ENCODE assay signal across 8 mouse cellular contexts in genomic region chr3:75164838-75165496, GRCm38 (mm10). TPM values are rescaled to one million over a fixed set of nuclear protein-coding genes. Genes with fewer than 3 reads are reported as not detected.
A peak's percentile ranks its signal among the peaks of the same experiment; 100 is the strongest.
DNase-seq lines count a peak whose midpoint lies in the region; ATAC-seq and TF ChIP-seq lines count a peak whose summit lies in the region.

TSS of gene Zbbx (minus strand) at chr3:75165034.

- no peak for ATAC-seq in heart, embryonic 13.5 days (ENCODE audit: extremely low read depth, insufficient number of reproducible peaks, low FRiP score, low TSS enrichment)
- ATAC-seq in embryonic facial prominence, embryonic 14.5 days (ENCODE audit: low read depth) = peak; percentile 97
- peak; percentile 98 for ATAC-seq in hindbrain, postnatal 0 days
- no peak for ATAC-seq in erythroblast, adult 5-6 weeks (replicated peaks; ENCODE audit: low FRiP score, poor library complexity, severe bottlenecking)

- H3K4me3 ChIP-seq in heart, embryonic 13.5 days = peak within 1 kb of the TSS; percentile 42
- peak within 1 kb of the TSS; percentile 33 for H3K4me3 ChIP-seq in embryonic facial prominence, embryonic 14.5 days (ENCODE audit: low read depth, low read length)
- H3K4me3 ChIP-seq in hindbrain, postnatal 0 days (ENCODE audit: low read length) = peak within 1 kb of the TSS; percentile 50
- H3K4me3 ChIP-seq in megakaryocyte, embryonic 14.5 days (replicated peaks) = peak within 1 kb of the TSS; percentile 50

- peak within 1 kb of the TSS; percentile 68 for H3K4me2 ChIP-seq in heart, embryonic 13.5 days
- peak within 1 kb of the TSS; percentile 56 for H3K4me2 ChIP-seq in embryonic facial prominence, embryonic 14.5 days (ENCODE audit: low read depth, low read length)
- H3K4me2 ChIP-seq in hindbrain, postnatal 0 days (ENCODE audit: low read depth, low read length) = peak within 1 kb of the TSS; percentile 73

- H3K27me3 ChIP-seq in heart, embryonic 13.5 days (replicated peaks) = no peaks in the 10 kb centered on the region
- H3K27me3 ChIP-seq in embryonic facial prominence, embryonic 14.5 days (replicated peaks; ENCODE audit: control insufficient read depth, insufficient read depth, low read length) = 0 out of 2 replicates have a peak, but pooled peaks cover 5% of the 10 kb centered on the region
- H3K27me3 ChIP-seq in hindbrain, postnatal 0 days (ENCODE audit: insufficient read depth, low read length) = no peaks in the 10 kb centered on the region
- no peaks in the 10 kb centered on the region for H3K27me3 ChIP-seq in megakaryocyte, embryonic 14.5 days (replicated peaks)

- no peak for DNase-seq in heart, postnatal 36 days
- peak; percentile 82 for DNase-seq in embryonic facial prominence, embryonic 14.5 days (ENCODE audit: low spot score)
- peak; percentile 91 for DNase-seq in hindbrain, postnatal 0 days (ENCODE audit: low spot score)
- peak; percentile 8 to 77 for DNase-seq in left cerebral cortex, adult 9 months (ENCODE audit: low spot score in 2 of 2)
- DNase-seq in right cerebral cortex, postnatal 10 days (ENCODE audit: low spot score in 2 of 2) = peak; percentile 89 to 90

- TF ChIP-seq CTCF in hindbrain, postnatal 0 days (IDR thresholded peaks at IDR 0.05; ENCODE audit: low read depth) = peak; percentile 78

- H3K9me3 ChIP-seq in heart, embryonic 13.5 days = no peaks in the 10 kb centered on the region
- H3K9me3 ChIP-seq in embryonic facial prominence, embryonic 14.5 days (ENCODE audit: control insufficient read depth, low read length) = no peaks in the 10 kb centered on the region
- H3K9me3 ChIP-seq in hindbrain, postnatal 0 days (ENCODE audit: low read length) = no peaks in the 10 kb centered on the region
- peaks cover 3% of the 10 kb centered on the region; the same call in 1 of the 2 replicates for H3K9me3 ChIP-seq in megakaryocyte, embryonic 14.5 days

- no peak within 1 kb of the TSS for H3K27ac ChIP-seq in heart, embryonic 13.5 days (replicated peaks)
- H3K27ac ChIP-seq in embryonic facial prominence, embryonic 14.5 days (replicated peaks; ENCODE audit: low read depth, low read length) = no peak within 1 kb of the TSS
- no peak within 1 kb of the TSS for H3K27ac ChIP-seq in hindbrain, postnatal 0 days

- 16% methylated on average over 20 of the region's 20 CpGs for WGBS in heart, embryonic 13.5 days
- 17% methylated on average over 20 of the region's 20 CpGs for WGBS in embryonic facial prominence, embryonic 14.5 days
- WGBS in hindbrain, postnatal 0 days = 14% methylated on average over 20 of the region's 20 CpGs

- no peaks in the 10 kb centered on the region for H3K36me3 ChIP-seq in heart, embryonic 13.5 days
- no peaks in the 10 kb centered on the region for H3K36me3 ChIP-seq in embryonic facial prominence, embryonic 14.5 days (ENCODE audit: control insufficient read depth, insufficient read depth, low read length)
- no peaks in the 10 kb centered on the region for H3K36me3 ChIP-seq in hindbrain, postnatal 0 days (ENCODE audit: insufficient read depth, low read length)
- H3K36me3 ChIP-seq in megakaryocyte, embryonic 14.5 days (replicated peaks; ENCODE audit: low read length) = no peaks in the 10 kb centered on the region

- H3K9ac ChIP-seq in heart, embryonic 13.5 days = no peak within 1 kb of the TSS
- no peak within 1 kb of the TSS for H3K9ac ChIP-seq in embryonic facial prominence, embryonic 14.5 days (ENCODE audit: low read depth, low read length)
- H3K9ac ChIP-seq in hindbrain, postnatal 0 days (replicated peaks; ENCODE audit: low read length) = no peak within 1 kb of the TSS

- H3K4me1 ChIP-seq in heart, embryonic 13.5 days = 0 out of 2 replicates have a peak, but pooled peaks cover 3% of the 10 kb centered on the region
- H3K4me1 ChIP-seq in embryonic facial prominence, embryonic 14.5 days (ENCODE audit: control insufficient read depth, insufficient read depth, low read length) = no peaks in the 10 kb centered on the region
- no peaks in the 10 kb centered on the region for H3K4me1 ChIP-seq in hindbrain, postnatal 0 days (ENCODE audit: insufficient read depth, low read length)
- 0 out of 2 replicates have a peak, but pooled peaks cover 3% of the 10 kb centered on the region for H3K4me1 ChIP-seq in megakaryocyte, embryonic 14.5 days

- intact Hi-C loops in heart, postnatal 36 days (cut with DNase I) = no loop called here

RNA-seq across cellular contexts. Expression of gene Zbbx, which starts in this region (rescaled TPM):
- not detected in 2 replicates for polyA plus RNA-seq in heart, embryonic 13.5 days (2015; fragmentation: Nextera tagmentation; extraction: Ambion mirVana)
- not detected for total RNA-seq in heart, postnatal 36 days (2021)
- polyA plus RNA-seq in embryonic facial prominence, embryonic 14.5 days (2014; fragmentation: Nextera tagmentation; extraction: Ambion mirVana) = 0.88 and 1.8 TPM in 2 replicates
- 0.40 and 0.89 TPM in 2 replicates for total RNA-seq in hindbrain, postnatal 0 days (2014; rRNA removed)
- 1.1 and 1.5 TPM in 2 replicates for polyA plus RNA-seq in hindbrain, postnatal 0 days (2015; fragmentation: Nextera tagmentation; extraction: Ambion mirVana)
- polyA plus RNA-seq in megakaryocyte, embryonic 14.5 days (2012; ENCODE audit: insufficient read depth, low replicate concordance) = not detected in 2 replicates
- not detected in 2 replicates for total RNA-seq in erythroblast, adult 5-6 weeks (2015; ENCODE audit: low replicate concordance)
- not detected in 2 replicates for total RNA-seq in erythroblast, adult 5-6 weeks (2017; ENCODE audit: low replicate concordance)

Comparison
In these comparisons a context has a peak if more than half of its experiments do, and no peak if none do; other contexts are left out.
1. ATAC-seq: peak in embryonic facial prominence, embryonic 14.5 days (single experiment) and hindbrain, postnatal 0 days (single experiment); none in heart, embryonic 13.5 days (single experiment) and erythroblast, adult 5-6 weeks (single experiment).
2. DNase-seq: peak in embryonic facial prominence, embryonic 14.5 days (single experiment), hindbrain, postnatal 0 days (single experiment), left cerebral cortex, adult 9 months (2 of 2) and right cerebral cortex, postnatal 10 days (2 of 2); none in heart, postnatal 36 days (0 of 2).
3. Peak in every context shown above with its lines, with median percentiles within 50 percentile points of each other: H3K4me2 ChIP-seq and H3K4me3 ChIP-seq.